Mouse (Mus musculus) heart, postnatal 25 days (tissue): ENCODE measurements around the gene Dusp5. TPM values are rescaled to one million over a fixed set of nuclear protein-coding genes. Genes with fewer than 3 reads are reported as not detected.

Source experiments
- DNase-seq: peaks from one replicate; pipeline ENCODE4 v3.0.0; 2022; ENCODE audit warnings: low spot score
- intact Hi-C: fragments of 180-260 bp; cut with DNase I; formaldehyde crosslinking; loops from one replicate; pipeline ENCODE4 v1.15.1; 2025
- total RNA-seq, 2 experiments: library from RNA; stranded (reverse); gene quantifications; 2 replicates each; pipeline ENCODE4 v1.2.3; 2021

Dusp5 gene
- total RNA-seq, 2 experiments from 2014 or later, result 6.2 to 7.6 TPM

DNA sequence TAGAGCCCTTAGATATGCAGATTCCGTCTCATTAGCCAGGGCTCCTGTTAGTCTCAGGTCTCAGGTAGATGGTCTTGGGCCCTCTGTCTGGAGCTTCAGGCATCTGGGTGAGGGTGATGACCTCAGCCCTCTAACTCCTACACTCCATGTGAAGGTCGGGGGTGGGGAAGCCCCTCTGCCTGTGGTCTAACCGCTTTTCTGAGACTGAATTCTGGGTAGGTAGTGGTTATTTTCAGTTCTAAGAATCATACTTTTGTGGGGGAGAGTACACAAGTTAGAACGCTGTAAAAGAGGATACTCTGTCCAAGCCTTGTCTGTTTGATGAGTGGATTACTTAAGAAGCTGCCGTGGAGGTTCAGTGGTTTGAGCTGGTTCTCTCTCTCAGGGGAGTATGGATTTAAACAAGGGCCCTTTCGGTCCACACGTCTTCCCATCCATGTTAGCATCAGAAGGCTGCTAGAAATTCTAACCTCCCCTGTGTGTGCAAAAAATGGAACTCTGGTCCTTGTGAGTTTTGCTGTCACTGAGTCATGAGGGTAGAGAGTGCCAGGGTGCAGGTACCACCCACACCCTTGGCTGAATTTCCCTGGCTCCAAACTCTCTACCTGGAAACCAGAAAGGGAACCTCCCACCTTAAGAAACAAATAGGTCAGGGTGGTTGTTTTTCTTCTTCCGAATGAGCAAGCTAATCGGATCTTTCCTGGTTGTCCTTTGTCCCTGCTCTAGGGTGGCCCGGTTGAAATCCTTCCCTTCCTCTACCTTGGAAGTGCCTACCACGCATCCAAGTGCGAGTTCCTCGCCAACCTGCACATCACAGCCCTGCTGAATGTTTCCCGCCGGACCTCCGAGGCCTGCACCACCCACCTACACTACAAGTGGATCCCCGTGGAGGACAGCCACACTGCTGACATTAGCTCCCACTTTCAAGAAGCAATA, 8.1 kb downstream of the Dusp5 start:
- intact Hi-C loops, result no loop called here
- DNase-seq, result no peak

- no peak for DNase-seq
- intact Hi-C loops, result no loop called here
Observed at GRCm38 (mm10) chr19:53538024-53538423, 9.1 kb downstream of the Dusp5 start.

DNA sequence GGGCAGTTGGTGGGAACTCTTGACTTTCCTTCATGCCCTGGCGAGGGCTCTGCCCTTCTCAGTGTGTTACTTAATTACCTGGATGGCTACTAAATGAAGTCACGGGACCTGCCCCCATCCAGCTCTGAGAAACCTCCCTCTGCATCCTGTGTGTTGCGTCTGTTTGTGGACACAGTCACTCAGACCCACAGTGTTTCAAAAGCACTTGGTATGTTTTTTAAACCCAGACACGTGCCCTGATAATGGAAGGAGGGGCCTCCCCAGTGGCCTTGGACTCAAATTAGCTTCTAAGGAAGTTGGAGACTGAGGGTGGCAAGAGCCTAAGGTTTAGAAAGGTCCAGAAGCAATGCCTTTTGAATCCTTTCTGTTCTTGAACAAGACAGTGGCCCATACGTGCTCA, 9.9 kb downstream of the Dusp5 start:
- intact Hi-C loops, result no loop called here
- no peak for DNase-seq

- intact Hi-C loops, result no loop called here
- no peak for DNase-seq
Observed at GRCm38 (mm10) chr19:53539296-53539695, 10.4 kb downstream of the Dusp5 start.

GRCm38 (mm10) chr19:53543602-53544001, 14.7 kb downstream of the Dusp5 start:
- intact Hi-C loops, result no loop called here
- DNase-seq, result no peak

DNA sequence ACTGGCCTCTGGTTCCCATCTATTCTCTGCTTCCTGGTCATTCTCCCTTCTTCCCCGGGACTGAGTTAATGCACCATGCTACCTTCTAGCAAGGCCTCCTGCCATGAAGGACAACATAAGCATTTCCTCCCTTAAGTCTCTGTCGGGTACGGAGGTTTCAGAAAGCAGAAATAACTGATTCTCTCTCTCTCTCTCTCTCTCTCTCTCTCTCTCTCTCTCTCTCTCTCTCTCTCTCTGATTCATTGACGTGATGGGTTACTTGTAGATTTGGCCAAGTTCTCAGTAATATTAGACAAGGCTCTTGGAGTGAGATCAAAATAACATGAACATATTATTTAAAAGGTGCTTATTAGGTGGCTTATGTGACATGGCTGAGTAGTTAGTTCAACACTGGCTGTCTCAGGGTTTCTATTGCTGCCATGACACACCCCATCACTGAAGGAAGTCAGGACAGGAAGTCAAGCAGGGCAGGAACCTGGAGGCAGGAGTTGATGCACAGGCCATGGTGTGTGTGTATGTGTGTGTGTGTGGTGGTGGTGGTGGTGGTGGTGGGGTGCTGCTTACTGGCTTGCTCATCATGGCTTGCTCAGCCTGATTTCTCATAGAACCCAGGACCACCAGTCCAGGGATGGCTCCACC, 16.1 kb downstream of the Dusp5 start:
- intact Hi-C loops, result no loop called here
- no peak for DNase-seq

DNA sequence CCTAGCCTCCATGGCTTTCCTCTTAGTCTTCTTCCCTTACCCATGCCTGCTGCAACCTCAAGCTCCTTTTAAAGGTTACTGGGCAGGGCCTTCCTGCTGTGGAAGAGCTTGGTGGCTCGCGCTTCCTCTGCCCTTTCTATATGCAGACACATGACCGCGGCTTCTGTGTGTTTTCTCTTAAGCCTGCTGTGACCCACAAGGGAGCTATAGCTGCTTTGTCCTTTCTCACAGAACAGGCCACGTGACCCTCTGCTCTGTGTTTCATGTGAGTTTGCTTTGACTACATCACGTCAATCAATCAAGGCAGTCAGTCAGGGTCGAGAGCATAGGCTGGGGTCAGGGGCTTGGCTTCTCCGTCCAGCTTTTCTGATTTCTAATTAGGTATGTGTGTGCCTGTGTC, 18.7 kb downstream of the Dusp5 start:
- no peak for DNase-seq
- intact Hi-C loops, result no loop called here

- no peak for DNase-seq
- intact Hi-C loops, result no loop called here
Observed at GRCm38 (mm10) chr19:53550972-53551371, 22.1 kb downstream of the Dusp5 start.

DNA sequence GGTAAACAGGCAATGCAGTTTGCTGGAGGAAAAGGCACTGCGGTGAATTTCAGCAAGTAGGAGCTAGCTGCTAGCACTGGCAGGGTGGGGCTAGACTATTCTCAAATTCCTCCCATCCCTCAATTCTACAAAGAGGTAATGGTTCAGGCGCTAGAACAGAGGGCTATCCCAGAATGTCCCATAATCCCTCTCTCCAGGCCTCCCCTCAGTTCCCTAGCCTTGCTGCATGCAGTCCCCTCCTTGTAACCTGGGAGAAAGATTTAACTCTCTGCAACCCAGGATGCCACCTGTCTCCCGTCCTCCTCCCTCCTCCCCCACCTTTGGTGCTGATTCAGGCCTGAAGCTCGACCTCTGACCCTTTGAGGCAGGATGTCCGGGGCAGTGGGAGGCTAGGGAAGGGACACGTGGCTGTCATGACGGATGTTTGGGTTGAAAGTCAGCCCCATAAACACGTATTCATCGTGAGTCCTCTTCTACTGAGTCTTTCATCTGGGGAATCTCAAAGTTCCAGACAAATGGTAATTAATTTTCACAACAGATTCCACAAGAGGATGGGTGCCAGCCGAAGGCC, 23.4 kb downstream of the Dusp5 start:
- no peak for DNase-seq

DNA sequence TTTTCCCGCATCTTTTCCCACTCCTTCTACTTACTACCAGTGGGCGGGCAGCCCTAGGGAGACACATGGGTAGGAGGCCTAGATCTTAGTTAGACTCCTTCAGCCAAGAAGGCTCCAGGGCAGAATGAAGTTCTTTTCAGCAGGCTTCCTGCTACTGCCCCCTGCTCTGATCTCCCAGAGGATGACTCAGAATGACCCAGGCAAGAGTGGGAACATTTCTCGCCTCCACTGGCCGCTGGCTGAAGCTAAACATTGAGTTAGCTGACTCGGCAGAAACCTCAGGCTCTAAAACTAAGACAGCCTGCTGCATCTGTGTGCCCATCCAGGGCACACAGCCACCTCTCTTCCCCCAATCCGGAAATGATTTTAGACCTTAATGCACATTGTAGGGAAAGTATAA, 23.9 kb downstream of the Dusp5 start:
- DNase-seq, result no peak
- intact Hi-C loops, result no loop called here

More for the DNA sequence above, 23.4 kb downstream of the Dusp5 start:
- intact Hi-C loops, result no loop called here

- intact Hi-C loops, result no loop called here
- no peak for DNase-seq
Observed at GRCm38 (mm10) chr19:53554402-53554801, 25.5 kb downstream of the Dusp5 start.

DNA sequence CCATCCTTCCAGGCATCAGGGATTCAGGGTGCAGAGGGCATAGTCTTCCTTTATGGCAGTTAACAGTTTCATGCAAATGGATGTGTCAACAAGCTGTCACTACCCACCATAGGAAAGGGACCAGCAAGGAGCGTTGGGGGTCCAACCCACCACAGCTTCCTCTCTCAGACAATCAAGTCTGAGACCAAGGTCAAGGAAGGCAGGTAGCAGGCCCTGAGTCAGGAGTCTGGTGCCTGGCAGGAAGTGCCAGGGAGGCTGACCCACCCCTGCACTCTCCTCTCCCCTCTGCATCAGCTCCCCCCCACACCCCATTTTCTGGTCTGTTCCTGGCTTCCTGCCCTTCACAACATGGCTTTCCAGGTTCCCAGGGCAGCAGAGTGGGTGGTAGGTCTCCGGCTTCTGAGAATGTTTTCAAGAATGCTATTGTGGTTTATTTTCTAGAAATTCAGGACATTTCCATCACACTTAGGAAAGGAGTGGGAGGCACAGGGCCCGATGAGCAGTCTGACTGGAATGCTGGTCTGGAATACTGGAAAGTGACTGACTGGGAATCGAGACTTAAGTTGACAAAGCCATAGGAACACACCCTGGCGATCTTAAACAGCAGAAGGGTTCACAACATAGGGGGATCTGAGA, 26.2 kb downstream of the Dusp5 start:
- no peak for DNase-seq
- intact Hi-C loops, result loop anchor here (1.0 kb wide), 1 partner anchor 24 kb away; no protein-coding TSS in a partner anchor

DNA sequence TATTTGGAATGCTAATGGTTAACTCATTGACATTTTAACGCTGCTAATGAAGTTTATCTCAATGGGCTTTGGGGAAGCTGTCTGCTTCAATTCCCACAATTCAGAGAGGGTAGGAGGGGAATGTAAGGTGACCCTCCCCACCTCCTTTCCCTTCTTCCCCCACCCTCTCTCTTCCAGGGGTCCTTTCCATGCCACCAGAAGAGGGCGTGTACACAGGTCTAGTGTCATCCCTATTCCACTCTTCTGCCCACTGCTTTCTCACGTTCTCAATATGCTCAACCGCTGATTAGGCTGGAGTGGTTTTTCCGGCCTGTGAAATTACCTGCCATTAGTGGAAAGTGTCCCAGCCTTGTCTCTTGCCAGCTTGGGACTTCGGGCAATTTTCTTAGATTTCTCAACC, 27.9 kb downstream of the Dusp5 start:
- no peak for DNase-seq
- intact Hi-C loops, result no loop called here

GRCm38 (mm10) chr19:53557267-53557936, 28.5 kb downstream of the Dusp5 start:
- DNase-seq, result no peak
- intact Hi-C loops, result no loop called here

DNA sequence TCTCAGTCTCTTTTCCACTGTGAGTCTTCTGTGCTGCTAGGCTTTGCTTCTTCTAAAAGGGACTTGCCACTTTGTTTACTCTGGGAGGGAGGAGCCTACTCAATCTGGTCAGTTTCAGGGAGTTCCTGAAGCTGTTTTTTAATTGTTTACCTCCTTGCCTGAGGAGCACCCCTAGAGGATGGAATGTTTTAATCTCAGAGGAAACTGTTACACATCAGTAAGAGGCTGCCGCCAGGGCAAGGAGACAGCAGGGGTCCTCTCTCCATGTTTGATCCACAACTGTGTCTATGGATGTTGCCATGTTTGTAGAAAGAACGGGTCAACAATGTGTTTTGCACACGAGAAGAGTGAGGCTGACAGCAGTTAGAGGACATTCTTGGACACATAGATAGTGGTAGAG, 31.5 kb downstream of the Dusp5 start:
- intact Hi-C loops, result no loop called here
- no peak for DNase-seq

GRCm38 (mm10) chr19:53564174-53564573, 35.3 kb downstream of the Dusp5 start:
- no peak for DNase-seq
- intact Hi-C loops, result no loop called here

DNA sequence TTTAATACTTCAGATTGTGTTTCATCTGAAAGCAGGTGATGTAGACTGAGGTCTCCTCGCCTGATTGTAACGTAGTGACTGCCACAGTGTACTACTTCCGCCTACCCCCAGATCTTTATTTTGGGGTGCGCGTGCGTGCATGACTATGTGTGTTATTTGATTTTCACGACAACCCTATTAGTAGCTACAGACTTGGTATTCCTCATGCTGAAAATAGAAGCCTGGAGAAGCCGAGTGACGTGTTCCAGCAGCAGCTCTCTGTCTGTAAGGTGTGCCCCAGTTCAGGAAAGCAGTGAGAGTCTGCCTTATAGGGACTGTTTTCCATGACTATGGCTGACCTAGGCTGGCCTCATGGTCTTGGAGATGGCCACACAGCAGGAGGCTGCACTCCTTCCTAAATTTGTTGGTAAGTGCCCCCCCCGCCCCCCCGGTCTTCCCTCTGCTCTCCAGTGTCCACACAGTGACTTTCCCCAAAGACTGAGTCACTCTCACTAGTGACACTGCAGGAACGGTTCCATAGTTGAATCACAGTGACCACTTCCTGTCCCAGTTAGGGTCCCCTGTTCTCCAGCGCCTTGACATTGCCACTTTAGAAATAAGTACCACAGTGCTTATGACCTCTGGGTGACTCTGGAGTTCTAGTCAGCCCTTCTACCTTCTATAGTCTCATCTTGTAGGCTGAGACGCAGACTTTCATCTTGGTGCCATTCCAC, 36.8 kb downstream of the Dusp5 start:
- intact Hi-C loops, result no loop called here
- no peak for DNase-seq

GRCm38 (mm10) chr19:53567864-53568263, 39.0 kb downstream of the Dusp5 start:
- intact Hi-C loops, result no loop called here
- DNase-seq, result no peak

DNA sequence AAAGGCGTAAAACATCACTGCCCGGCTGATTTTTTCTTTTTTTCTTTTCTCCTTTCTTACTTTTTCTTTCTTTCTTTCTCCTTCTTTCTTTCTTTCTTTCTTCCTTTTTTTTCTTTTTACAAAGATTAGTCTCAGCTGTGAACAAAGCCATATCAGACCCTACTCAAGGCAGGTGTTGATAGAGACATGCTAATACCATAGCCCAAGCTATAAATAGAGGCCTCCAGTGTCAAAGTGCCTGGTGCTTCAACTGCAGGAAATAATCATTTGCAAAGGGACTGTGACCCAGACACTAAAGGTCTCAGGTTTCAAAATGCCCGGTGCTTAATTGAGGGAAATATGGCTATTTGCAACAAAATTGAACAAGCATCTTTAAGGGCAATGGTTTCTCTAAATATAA, 39.6 kb downstream of the Dusp5 start:
- intact Hi-C loops, result no loop called here
- DNase-seq, result no peak
